Mouse (Mus musculus) thymus, adult 2 months (tissue): ENCODE data around the gene Kif17.

ENCODE experiments used
- CTCF ChIP-seq: fragments of 200-500 bp; IDR thresholded peaks from 2 replicates; pipeline ENCODE4 v1.5.1; 2012; ENCODE audit warnings: mild to moderate bottlenecking, control low read depth, low read length, moderate library complexity, borderline replicate concordance; ENCODE audit not compliant: control insufficient read depth, poor library complexity, insufficient read depth; ENCODE audit errors: extremely low read depth
- POLR2A ChIP-seq: fragments of 200-500 bp; IDR thresholded peaks from 2 replicates; pipeline ENCODE4 v1.6.1; 2012; ENCODE audit warnings: mild to moderate bottlenecking, low read length, control low read depth, moderate library complexity; ENCODE audit not compliant: control insufficient read depth, poor library complexity, insufficient read depth; ENCODE audit errors: extremely low read depth

DNA sequence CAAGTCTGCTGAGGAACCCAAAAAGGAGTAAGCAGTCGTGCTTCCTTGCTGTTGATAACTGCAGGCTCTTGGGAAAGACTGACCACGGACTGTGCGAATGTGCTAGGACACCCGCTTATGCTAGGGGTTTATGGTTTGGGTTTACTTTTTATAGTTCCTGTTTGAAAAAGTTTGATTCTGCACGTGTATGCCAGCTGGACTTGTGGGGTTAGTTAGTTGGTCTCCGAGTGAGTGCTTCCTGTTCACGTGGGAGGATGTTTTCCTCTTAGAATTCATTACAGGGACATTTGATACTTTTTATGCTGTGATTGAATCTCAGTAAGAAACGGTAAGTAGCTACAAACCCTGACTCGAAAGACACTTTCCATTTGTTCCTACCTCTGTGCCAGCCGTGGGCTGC, 26.6 kb upstream of the Kif17 start:
- TF ChIP-seq CTCF (no peak), POLR2A (no peak)
